Mouse (Mus musculus) small intestine, adult 2 months (tissue): ENCODE measurements around the gene Cpne5.
"Not testable (repeated sequence)": the region's sequence is repeated elsewhere in the genome, so short reads cannot be mapped to it uniquely, and the experiment has no call there.

ENCODE experiments used
- CTCF ChIP-seq: fragments of 200-500 bp; IDR thresholded peaks from 2 replicates; pipeline ENCODE4 v1.5.1; 2012; ENCODE audit warnings: low read depth, mild to moderate bottlenecking, control low read depth, inconsistent platforms, low read length, moderate library complexity, mixed read lengths; ENCODE audit not compliant: insufficient replicate concordance, insufficient read length; ENCODE audit errors: extremely low read depth
- POLR2A ChIP-seq: fragments of 200-500 bp; IDR thresholded peaks from 2 replicates; pipeline ENCODE4 v1.6.1; 2012; ENCODE audit warnings: low read depth, mild to moderate bottlenecking, control low read depth, inconsistent platforms, low read length, moderate library complexity

- not testable (repeated sequence) for TF ChIP-seq CTCF, POLR2A
Observed at GRCm38 (mm10) chr17:29251006-29251405, 13.0 kb upstream of the Cpne5 start.
